Mouse (Mus musculus) embryonic facial prominence, embryonic 12.5 days (tissue): ENCODE measurements at regions not wholly inside any gene's neighbourhood (a gene's known extent, or its start where the extent isn't known, plus 50 kb on each side); places are given as distances from the start of the nearest gene placed in this dataset.

Source experiments
- ATAC-seq: fragments of 200-750 bp; cut with Nextera tagmentation; 2 replicates; pipeline ENCODE4 v1.8.0; 2017; ENCODE audit not compliant: insufficient number of reproducible peaks, insufficient read depth, low FRiP score, low TSS enrichment
- H3K27ac ChIP-seq: fragments of 300-500 bp; sonication (generic); 2 replicates; pipeline ENCODE4 v1.5.1; 2016; ENCODE audit warnings: mild to moderate bottlenecking
- H3K27me3 ChIP-seq: fragments of 300-500 bp; sonication (generic); 2 replicates; pipeline ENCODE4 v1.6.1; 2016; ENCODE audit warnings: mild to moderate bottlenecking, moderate library complexity
- H3K36me3 ChIP-seq: fragments of 300-500 bp; sonication (generic); 2 replicates; pipeline ENCODE4 v1.6.1; 2016; ENCODE audit warnings: mild to moderate bottlenecking
- H3K4me1 ChIP-seq: fragments of 300-500 bp; sonication (generic); 2 replicates; pipeline ENCODE4 v1.6.1; 2016
- H3K4me2 ChIP-seq: fragments of 300-500 bp; sonication (generic); replicated peaks from 2 replicates; pipeline ENCODE4 v1.6.1; 2016; ENCODE audit warnings: mild to moderate bottlenecking, moderate library complexity
- H3K4me3 ChIP-seq: fragments of 300-500 bp; sonication (generic); 2 replicates; pipeline ENCODE4 v1.5.1; 2016; ENCODE audit warnings: mild to moderate bottlenecking
- H3K9ac ChIP-seq: fragments of 300-500 bp; sonication (generic); 2 replicates; pipeline ENCODE4 v1.6.1; 2016; ENCODE audit warnings: mild to moderate bottlenecking, moderate library complexity
- H3K9me3 ChIP-seq: fragments of 300-500 bp; sonication (generic); 2 replicates; pipeline ENCODE4 v1.6.1; 2016; ENCODE audit warnings: mild to moderate bottlenecking, moderate library complexity
- WGBS: fragments of 180-500 bp; shearing (Covaris S2); methylation state at CpG from one replicate; pipeline ENCODE4 v1.1.7; 2016; 5-methylcytosine and 5-hydroxymethylcytosine counted together

DNA sequence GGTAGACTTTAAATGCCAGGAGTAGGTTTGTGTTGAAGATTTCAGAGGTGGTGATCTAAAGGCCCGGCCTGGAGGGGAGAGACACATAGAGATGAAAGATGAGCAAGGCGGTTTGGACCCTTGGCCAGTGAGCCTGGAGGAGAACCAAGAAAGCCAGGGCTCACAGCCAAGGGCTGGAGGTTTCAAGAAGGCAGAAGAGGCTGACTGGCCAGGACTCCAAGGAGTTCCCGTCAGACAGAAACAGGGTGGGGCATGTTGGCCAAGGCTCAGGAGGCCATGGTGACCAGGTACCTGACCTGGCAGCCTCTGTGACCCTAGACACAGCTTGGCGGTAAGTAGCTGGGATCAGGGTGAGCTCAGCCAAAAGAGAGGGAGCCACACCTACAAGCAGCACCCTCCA is 159.3 kb upstream of the Spdye4c start:
- Histone ChIP-seq H3K4me1 (peaks cover 31% of the 10 kb centered on the region), H3K4me2 (no peak overlapping the region)
- 94% methylated on average over 4 of the region's 4 CpGs for WGBS

DNA sequence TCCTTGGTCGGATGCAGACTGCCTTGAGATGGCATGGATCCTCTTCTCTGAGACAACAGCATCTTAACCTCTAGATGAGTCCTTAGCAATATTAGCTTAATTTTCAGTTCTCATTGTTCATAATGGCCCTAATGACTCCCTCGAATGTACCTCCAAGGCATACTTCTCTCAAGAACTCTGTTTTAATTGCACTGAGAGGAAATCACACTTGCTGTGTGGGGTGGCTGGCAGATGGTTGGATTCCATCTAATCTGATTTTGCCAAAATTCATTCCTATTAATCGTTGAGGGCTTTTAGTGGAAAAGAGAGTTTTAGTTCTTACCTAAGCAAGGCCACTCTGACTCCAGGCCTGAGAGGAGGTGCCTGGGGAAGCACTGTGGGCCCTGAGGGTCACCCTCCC is 158.3 kb upstream of the Spdye4c start:
- H3K4me2 ChIP-seq = no peak overlapping the region
- H3K9ac ChIP-seq = no peak overlapping the region
- 76% methylated on average over 3 of the region's 3 CpGs for whole genome bisulfite sequencing
- no peak for ATAC-seq
- H3K36me3 ChIP-seq = no peaks in the 10 kb centered on the region
- H3K9me3 ChIP-seq = no peaks in the 10 kb centered on the region
- H3K27me3 ChIP-seq = no peaks in the 10 kb centered on the region
- H3K4me3 ChIP-seq = no peak overlapping the region
- no peak overlapping the region for H3K27ac ChIP-seq
- peaks cover 31% of the 10 kb centered on the region for H3K4me1 ChIP-seq

More for the DNA sequence above, 159.3 kb upstream of the Spdye4c start:
- H3K27ac ChIP-seq = no peak overlapping the region
- no peaks in the 10 kb centered on the region for H3K36me3 ChIP-seq
- no peak for ATAC-seq
- no peaks in the 10 kb centered on the region for H3K9me3 ChIP-seq
- H3K4me3 ChIP-seq = no peak overlapping the region
- H3K9ac ChIP-seq = no peak overlapping the region
- no peaks in the 10 kb centered on the region for H3K27me3 ChIP-seq

- Histone ChIP-seq H3K4me3 (no peak overlapping the region), H3K9me3 (no peaks in the 10 kb centered on the region), H3K27ac (no peak overlapping the region), H3K4me1 (peaks cover 26% of the 10 kb centered on the region), H3K27me3 (no peaks in the 10 kb centered on the region), H3K36me3 (no peaks in the 10 kb centered on the region), H3K4me2 (no peak overlapping the region), H3K9ac (no peak overlapping the region)
- ATAC-seq = no peak
- 84% methylated on average over 9 of the region's 9 CpGs for WGBS
These were observed 157.4 kb upstream of the Spdye4c start for GRCm38 (mm10) chr2:128433553-128434081.

- H3K4me1 ChIP-seq = peaks cover 20% of the 10 kb centered on the region
- H3K9ac ChIP-seq = no peak overlapping the region
- no peak overlapping the region for H3K4me2 ChIP-seq
- no peaks in the 10 kb centered on the region for H3K9me3 ChIP-seq
- 61% methylated on average over 11 of the region's 11 CpGs for WGBS
- no peaks in the 10 kb centered on the region for H3K36me3 ChIP-seq
- no peak overlapping the region for H3K27ac ChIP-seq
- H3K4me3 ChIP-seq = no peak overlapping the region
- H3K27me3 ChIP-seq = no peaks in the 10 kb centered on the region
- ATAC-seq = no peak; the same call in 1 of the 2 replicates
These were observed 156.6 kb upstream of the Spdye4c start for GRCm38 (mm10) chr2:128434200-128434977.

DNA sequence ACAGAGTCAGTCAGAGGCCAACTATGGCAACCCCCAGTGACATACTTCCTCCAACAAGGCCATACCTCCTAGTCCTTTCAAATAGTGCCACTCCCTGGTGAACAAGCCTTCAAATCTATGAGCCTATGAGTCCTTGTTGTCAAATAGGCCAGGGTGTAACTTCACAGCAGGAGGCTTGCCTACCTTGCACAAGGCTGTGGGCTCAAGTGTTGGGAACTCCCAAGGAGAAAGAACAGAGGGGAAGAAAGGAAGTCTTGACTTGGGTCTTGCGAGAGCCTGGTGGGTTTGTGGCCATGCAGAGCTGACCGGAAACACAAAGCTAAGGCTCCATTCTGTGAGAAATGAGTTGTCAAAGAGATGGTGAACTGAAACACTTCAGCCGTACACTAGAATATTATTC is 154.6 kb upstream of the Spdye4c start:
- Histone ChIP-seq H3K9ac (no peak overlapping the region), H3K27ac (no peak overlapping the region), H3K36me3 (no peaks in the 10 kb centered on the region), H3K4me2 (no peak overlapping the region), H3K4me1 (peaks cover 8% of the 10 kb centered on the region; the same call in 1 of the 2 replicates), H3K4me3 (no peak overlapping the region), H3K9me3 (no peaks in the 10 kb centered on the region), H3K27me3 (no peaks in the 10 kb centered on the region)
- WGBS = 92% methylated on average over 3 of the region's 3 CpGs
- ATAC-seq = no peak

DNA sequence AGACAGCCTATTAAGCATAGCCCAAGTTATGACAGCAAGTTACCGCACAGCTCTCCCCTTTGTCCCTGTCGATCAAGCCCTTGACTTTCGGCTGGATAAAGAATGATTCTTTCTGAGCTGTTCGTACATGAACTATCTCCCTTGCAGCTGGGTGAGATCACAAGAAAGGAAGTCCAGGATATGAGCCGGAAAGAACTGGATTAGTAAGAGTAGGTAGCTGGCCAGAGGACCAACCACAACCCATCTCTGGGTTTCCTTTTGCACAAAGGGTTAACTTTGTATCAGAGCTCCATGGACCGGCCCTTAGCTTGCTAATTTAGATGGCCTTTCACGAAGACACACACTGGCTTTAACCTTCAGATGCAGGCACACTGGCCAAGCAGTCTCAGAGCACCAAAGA is 153.3 kb upstream of the Spdye4c start:
- peaks cover 8% of the 10 kb centered on the region; the same call in 1 of the 2 replicates for H3K4me1 ChIP-seq
- H3K36me3 ChIP-seq = no peaks in the 10 kb centered on the region
- H3K4me3 ChIP-seq = no peak overlapping the region
- H3K4me2 ChIP-seq = no peak overlapping the region
- ATAC-seq = no peak
- H3K9ac ChIP-seq = no peak overlapping the region
- H3K27me3 ChIP-seq = no peaks in the 10 kb centered on the region
- H3K9me3 ChIP-seq = no peaks in the 10 kb centered on the region
- H3K27ac ChIP-seq = no peak overlapping the region
- 62% methylated on average over 7 of the region's 7 CpGs for WGBS

GRCm38 (mm10) chr2:128438161-128438822 is 152.7 kb upstream of the Spdye4c start:
- Histone ChIP-seq H3K36me3 (no peaks in the 10 kb centered on the region), H3K9ac (no peak overlapping the region), H3K4me1 (peaks cover 8% of the 10 kb centered on the region; the same call in 1 of the 2 replicates), H3K4me2 (no peak overlapping the region), H3K27me3 (no peaks in the 10 kb centered on the region), H3K27ac (no peak overlapping the region), H3K4me3 (no peak overlapping the region), H3K9me3 (no peaks in the 10 kb centered on the region)
- WGBS = 65% methylated on average over 12 of the region's 12 CpGs
- ATAC-seq = no peak

GRCm38 (mm10) chr2:128438897-128439296 is 152.1 kb upstream of the Spdye4c start:
- ATAC-seq = no peak
- 73% methylated on average over 2 of the region's 2 CpGs for WGBS
- Histone ChIP-seq H3K27ac (no peak overlapping the region), H3K4me2 (no peak overlapping the region), H3K36me3 (no peaks in the 10 kb centered on the region), H3K27me3 (no peaks in the 10 kb centered on the region), H3K9ac (no peak overlapping the region), H3K4me1 (peaks cover 8% of the 10 kb centered on the region; the same call in 1 of the 2 replicates), H3K9me3 (no peaks in the 10 kb centered on the region), H3K4me3 (no peak overlapping the region)

GRCm38 (mm10) chr2:128444599-128445011 is 146.4 kb upstream of the Spdye4c start:
- Histone ChIP-seq H3K9ac (no peak overlapping the region), H3K27ac (no peak overlapping the region), H3K36me3 (no peaks in the 10 kb centered on the region), H3K4me2 (no peak overlapping the region), H3K9me3 (no peaks in the 10 kb centered on the region), H3K4me3 (no peak overlapping the region), H3K27me3 (no peaks in the 10 kb centered on the region), H3K4me1 (no peaks in the 10 kb centered on the region)
- WGBS = 88% methylated on average over 7 of the region's 7 CpGs
- ATAC-seq = no peak

DNA sequence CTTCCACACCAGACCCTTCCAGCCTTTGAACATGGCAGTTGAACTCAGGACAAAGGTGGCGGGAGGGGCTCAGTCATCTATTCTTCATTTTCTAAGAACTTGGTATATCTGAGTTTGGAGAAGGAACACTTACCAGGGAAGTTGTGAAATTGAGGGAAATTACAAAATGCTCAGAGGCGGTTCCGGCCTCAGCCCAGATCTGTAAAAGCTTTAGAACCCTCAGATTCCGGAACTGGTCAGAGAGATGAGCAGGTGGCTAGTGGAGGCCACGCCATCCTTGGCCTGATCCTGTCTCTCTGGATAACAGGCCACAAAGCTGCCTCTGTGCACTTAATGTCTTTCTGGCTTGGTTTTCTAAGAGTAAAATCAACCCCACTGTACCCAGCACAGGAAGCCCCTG is 145.6 kb upstream of the Spdye4c start:
- 95% methylated on average over 5 of the region's 5 CpGs for WGBS
- H3K27ac ChIP-seq = no peak overlapping the region
- H3K4me3 ChIP-seq = no peak overlapping the region
- no peaks in the 10 kb centered on the region for H3K36me3 ChIP-seq
- ATAC-seq = no peak
- no peaks in the 10 kb centered on the region for H3K27me3 ChIP-seq
- no peak overlapping the region for H3K4me2 ChIP-seq
- no peaks in the 10 kb centered on the region for H3K9me3 ChIP-seq
- H3K9ac ChIP-seq = no peak overlapping the region
- H3K4me1 ChIP-seq = no peaks in the 10 kb centered on the region

DNA sequence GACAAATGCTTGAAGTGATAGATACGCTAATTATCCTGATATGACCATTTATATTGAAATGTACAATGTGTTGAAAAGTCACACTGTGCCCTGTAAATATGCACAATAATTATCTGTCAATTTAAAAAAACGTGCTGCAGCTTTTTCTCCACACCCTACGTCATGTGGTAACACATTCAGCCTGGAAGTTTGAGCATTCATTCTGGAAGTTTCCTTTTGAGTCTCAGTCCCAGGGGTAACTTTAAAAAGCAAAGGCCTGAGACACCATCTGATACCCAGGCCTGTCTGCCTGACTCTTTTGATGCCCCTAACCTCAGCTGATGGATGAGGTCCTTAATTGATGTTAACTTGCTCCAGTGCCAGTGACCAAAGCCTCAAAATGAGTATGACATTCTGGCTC is 141.7 kb upstream of the Spdye4c start:
- H3K9ac ChIP-seq = no peak overlapping the region
- H3K9me3 ChIP-seq = no peaks in the 10 kb centered on the region
- no peaks in the 10 kb centered on the region for H3K4me1 ChIP-seq
- no peaks in the 10 kb centered on the region for H3K27me3 ChIP-seq
- no peak overlapping the region for H3K27ac ChIP-seq
- no peak for ATAC-seq
- H3K36me3 ChIP-seq = no peaks in the 10 kb centered on the region
- WGBS = 71% methylated on average over 3 of the region's 3 CpGs
- H3K4me3 ChIP-seq = no peak overlapping the region
- no peak overlapping the region for H3K4me2 ChIP-seq

DNA sequence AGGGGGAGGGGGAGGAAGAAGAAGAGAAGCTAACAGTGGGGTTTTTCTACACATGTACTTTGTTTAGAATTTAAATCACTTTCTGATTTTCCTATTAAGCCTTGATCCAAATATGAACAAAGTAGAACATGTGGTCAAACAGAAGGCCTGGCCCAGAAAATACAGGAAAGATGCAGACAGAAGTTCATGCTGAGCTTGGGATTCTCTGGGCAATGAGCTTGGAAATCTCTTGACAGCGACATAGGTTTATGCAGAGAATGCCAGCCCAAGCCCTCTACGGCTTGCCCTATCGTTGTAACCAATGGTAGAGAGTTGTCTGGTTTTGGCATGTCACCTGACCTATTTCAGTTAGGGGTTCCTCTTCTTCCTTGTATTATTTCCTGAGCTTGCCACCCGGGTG is 141.0 kb upstream of the Spdye4c start:
- no peak overlapping the region for H3K27ac ChIP-seq
- H3K4me3 ChIP-seq = no peak overlapping the region
- WGBS = 91% methylated on average over 4 of the region's 4 CpGs
- no peak overlapping the region for H3K9ac ChIP-seq
- no peaks in the 10 kb centered on the region for H3K4me1 ChIP-seq
- no peaks in the 10 kb centered on the region for H3K27me3 ChIP-seq
- no peaks in the 10 kb centered on the region for H3K9me3 ChIP-seq
- no peak for ATAC-seq
- H3K36me3 ChIP-seq = no peaks in the 10 kb centered on the region
- H3K4me2 ChIP-seq = no peak overlapping the region
